Mouse (Mus musculus) lung, adult 2 months (tissue): ENCODE measurements around the gene Lefty1.

Experiments
- CTCF ChIP-seq: fragments of 200-500 bp; IDR thresholded peaks from 2 replicates; pipeline ENCODE4 v1.5.1; 2011; ENCODE audit warnings: mild to moderate bottlenecking, low read length, control low read depth; ENCODE audit not compliant: insufficient read depth
- POLR2A ChIP-seq: fragments of 200-500 bp; IDR thresholded peaks from 2 replicates; pipeline ENCODE4 v1.6.1; 2011; ENCODE audit warnings: low read depth, mild to moderate bottlenecking, control low read depth, low read length, borderline replicate concordance; ENCODE audit errors: extremely low read depth

- TF ChIP-seq POLR2A (no peak), CTCF (no peak)
Observed at GRCm38 (mm10) chr1:180929599-180929998, 5.2 kb upstream of the Lefty1 start.
